Mouse (Mus musculus): ENCODE data around the gene Cmbl.

The Cmbl gene

DNA sequence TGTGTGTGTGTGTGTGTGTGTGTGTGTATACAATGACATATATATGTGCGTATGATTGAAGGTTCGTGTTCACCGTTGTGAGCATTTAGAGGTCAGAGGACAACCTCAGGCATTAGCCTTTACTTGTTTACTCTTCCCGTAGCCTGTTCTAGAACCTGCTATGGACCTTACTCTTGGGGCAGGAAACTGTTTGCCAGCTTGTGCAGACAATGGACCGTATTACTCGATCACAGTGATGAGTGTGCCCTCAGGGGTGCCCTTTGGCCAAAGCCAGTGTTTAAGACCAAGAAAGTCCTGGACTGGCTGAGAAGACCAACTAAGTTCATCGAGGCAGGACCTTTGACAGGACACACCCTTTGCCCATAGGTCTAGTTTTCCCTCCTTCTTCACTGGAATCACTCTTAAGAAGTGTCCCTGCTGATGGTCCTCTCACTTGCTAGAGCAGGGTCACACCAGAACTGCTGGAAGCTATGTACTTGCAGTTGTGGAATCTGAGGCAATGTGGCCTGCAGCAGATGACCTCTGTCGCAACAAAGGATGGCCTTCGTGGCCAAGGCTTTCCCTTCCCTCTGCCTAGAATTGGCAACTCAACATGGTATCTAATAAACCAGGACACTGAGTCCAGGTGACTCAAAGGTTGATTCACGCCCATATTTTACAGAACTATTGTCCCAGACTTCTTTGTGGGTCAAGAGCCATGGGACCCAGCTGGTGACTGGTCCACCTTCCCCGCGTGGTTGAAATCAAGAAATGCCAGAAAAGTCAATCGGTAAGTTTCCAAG is 18.3 kb downstream of the Cmbl start:
- no peak for DNase-seq

DNA sequence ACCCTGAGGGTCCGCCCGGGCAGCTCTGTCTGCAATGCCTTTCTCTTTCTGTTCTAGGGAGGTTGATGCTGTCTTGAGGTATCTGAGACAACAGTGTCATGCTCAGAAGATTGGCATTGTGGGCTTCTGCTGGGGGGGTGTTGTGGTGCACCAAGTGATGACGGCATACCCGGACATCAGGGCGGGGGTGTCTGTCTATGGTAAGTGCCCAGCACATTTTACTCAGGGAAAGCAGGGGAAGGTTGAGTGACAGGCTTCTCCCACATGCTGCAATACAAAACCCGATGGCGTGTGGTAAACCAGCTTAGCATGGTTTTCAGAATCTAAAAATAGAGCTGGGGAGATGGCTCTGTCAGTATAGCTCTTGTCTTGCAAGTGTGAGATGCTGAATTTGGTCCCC is 20.0 kb downstream of the Cmbl start:
- DNase-seq: no peak

DNA sequence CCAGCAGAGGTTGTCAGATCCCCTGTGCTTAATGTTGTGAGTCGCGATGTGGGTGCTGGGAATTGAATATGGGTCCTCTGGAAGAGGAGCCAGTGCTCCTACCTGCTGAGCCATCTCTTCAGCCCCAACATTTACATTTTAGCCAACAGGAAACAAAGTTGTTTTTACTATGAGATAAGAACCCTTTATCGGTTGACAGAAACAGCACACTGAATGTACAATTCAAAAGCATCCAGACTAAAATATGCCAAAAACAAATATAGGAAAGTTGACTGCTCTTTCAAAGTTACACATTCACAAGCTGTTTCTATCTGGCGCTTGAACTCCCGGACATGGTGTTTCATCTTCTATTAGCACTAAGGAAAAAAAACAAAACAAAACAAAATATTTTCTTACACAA is 20.9 kb downstream of the Cmbl start:
- DNase-seq: no peak

DNA sequence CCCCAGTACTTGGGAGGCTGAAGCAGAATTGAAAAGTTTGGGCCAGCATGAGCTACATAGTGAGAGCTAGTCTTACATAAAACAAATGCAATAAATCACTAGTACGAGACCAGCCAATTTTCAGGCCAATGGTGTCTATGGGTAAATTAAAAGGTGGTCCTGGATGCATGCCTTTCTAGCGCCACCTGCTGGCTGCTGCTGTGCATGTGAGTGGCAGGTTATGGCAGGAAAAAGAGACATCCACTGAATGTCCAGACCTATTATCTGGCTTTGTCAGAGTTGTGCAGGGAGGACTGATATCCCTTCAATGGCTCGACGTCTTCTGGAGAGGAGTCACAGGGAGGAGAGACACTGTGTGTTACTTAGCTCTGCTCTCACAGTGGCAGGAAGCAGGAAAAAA is 21.3 kb downstream of the Cmbl start:
- peak; percentile 89 for DNase-seq

DNA sequence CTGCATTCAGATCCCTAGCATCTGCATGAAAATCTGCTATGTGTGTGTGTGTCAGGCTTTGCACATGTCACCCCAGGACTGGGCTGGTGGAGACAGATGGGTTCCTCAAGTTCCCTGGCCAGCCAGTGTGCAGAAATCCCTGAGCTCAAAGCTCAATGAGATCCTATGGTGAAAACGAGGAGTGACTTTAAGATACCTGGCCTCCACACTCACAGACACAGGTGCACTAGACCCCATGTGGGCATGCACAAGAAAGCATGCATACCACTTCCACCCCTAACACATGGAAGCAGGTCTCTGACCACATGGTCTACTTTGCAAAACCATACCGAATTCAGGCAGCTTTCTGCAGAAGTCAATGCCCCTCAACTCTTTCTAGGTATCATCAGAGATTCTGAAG is 22.6 kb downstream of the Cmbl start:
- no peak for DNase-seq

DNA sequence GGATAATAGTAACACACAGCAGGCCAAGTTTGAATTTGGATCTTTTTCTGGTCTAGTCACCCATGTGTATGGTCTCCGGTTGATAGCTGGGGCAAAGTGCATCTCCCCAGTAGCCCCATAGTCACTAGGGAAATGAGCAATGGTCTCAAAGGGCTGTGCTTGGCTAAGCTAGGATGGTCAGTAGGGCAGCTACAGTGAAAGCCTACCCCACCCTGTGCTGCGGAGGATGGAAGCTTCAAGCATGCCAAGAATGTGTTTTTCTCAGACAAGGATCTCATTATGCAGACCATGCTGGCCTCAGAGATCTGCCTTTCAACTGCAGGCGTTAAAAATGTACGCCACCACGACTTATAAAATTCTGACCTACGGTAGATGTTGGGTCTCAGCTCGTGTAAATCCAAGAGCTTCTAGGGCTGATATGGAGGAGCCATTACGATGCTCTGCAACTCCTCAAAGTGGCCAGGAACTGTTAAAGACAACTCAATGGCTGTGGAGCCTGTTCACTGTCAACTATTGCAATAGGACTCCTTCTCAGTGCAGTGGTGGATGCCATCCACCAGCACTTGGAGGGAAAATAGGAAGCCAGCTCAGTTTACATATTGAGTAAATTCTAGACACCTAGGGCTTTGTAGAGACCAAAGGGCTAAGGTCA is 23.9 kb downstream of the Cmbl start:
- DNase-seq: no peak

DNA sequence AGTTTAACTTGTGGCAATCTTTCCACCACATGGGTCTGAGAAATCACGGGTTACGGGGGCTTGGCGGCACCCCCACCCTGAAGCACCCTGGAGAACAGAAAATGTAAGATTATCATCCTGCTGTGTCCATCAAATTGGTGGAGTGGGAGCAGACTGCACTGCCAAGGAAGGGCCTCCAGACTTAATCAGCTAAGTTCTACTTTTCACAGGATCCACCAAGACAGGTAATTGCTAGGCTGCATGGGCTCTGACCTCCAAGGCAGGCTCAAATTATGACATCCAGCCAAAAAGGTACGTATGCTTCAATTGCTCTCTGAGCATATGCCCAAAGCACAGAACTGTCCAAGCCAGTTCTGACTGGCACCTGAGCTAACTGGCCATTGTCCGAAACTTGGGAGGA is 25.0 kb downstream of the Cmbl start:
- DNase-seq: no peak

DNA sequence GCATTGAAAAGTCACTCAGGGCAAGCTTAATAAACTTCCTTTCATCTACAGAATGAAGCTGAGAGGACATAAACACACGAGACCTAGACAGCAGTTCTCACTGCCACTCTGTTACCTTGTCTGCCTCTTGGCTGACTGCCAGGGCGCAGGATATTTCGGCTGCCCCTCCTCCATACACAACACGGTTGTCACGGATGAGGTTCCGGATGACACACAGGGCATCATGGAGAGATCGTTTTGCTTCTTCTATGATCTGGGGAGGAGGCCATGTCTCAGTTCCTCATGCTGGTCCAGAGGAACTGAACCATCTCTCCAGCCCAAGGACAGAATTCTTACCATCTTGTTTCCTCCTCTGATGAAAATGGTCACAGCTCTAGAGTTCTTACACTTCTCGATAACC is 27.3 kb downstream of the Cmbl start:
- DNase-seq: no peak

DNA sequence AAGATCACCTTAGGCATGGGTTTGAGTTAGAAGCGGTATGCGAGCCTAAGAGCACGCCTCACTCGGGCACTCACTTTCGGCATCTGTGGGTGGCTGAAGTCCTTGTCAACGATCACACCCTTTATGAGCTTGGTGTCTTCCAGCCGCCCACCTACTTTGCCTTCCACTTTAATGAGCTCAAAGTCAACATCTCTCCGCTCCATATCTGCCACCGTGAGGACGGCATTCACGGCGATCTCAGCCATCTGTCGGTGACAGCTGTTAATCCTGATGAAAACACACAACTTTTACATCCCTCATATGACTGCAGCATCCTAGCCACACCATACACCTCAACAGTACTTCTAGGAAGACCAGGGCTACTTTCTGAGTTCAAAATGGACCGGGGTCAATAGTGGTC is 29.1 kb downstream of the Cmbl start:
- no peak for DNase-seq

DNA sequence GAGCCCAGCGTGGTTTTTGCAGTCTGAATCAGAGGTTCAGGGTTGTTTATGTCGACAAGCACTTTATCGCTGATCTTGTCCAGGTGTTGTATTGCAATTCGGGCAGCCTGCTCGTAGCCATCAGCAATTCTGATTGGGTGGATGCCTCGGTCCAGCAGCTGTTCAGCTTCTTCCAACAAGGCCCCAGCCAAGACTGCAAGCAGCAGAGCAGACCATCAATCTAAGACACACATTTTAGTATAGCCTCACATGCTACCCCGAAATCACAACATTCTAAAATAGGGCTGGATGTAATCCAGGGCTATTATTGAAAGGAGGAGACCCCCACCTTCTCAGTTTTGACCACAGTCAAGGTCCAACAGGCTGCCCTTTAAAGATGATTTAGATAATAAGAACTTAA is 30.5 kb downstream of the Cmbl start:
- DNase-seq: no peak

DNA sequence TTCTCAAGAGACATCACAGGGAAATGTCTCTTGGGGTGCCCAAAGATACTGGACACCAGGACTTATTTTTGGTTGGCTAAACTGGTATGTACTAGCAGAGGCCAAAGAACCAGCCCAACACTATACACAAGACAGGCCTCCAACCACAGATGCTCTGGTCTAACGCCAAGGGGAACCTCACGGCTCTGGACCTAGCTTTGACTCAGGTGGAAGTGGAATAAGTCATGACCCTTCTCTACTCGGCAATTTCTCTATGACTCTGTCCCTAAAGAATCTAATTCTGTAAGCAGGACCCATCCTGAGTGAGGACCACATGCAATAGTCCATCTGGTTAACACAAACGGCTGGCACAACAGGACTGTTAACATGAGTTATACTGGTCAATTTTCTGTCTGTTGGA is 34.6 kb downstream of the Cmbl start:
- no peak for DNase-seq

DNA sequence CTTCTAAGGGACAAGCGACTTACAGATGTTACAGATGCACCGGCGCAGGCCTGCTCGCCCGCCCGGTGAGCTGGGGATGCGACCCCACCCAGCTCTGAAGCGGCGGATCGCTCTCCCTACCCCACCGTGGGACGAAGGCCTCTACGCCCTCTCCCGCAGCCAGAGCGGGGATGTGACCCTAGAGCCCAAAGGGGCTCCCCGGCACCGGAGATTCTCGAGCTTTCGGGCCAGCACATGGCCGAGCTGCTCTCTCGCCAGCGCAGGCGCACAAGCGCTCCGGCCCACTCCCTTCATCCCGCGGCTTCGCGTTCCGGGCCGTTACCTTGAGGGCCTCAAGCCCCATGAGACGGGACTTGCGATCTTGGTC is 36.1 kb downstream of the Cmbl start:
- DNase-seq: no peak

DNA sequence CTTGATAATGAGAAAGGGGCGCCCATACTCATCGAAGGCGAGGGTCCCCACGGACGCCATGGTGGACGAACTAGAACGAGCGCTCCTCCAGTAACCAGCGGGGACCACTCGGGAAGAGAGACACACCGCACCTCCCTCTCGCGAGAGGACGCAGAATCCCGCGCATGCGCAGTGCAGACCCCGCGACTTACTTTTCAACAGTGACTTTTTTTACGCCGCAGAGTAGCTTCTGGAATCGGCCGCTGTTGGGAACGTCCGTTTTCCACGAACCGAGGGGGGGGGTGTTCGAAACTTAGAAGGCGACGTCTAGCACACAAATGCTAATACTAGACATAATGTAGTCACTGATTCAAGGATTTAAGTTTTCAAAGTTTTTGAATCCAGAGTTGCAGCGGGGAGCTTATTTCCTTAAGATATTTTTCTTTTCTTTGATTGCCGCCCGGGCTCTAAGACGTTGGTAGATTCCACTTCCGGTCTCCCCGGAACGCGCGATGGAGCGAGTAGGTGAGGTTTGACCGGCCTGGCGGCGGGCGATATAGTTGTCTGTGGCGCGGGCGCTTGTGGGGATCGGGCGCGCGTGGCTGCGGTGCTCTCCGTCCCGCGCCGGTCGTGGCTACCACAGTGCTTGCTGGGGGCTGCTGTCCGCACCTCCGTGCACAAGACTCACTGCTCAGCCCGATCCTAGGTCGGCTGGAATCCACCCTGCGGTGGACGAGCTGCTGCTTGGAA is 36.6 kb downstream of the Cmbl start, which contains the start of the genes Cct5 and Fam173b:
Gene Cct5 (minus strand): TSS at position 159 of the 729 bp plus-strand sequence.
Gene Fam173b (plus strand): TSS at position 207 of the 729 bp plus-strand sequence.
- peak; percentile 99 for DNase-seq

DNA sequence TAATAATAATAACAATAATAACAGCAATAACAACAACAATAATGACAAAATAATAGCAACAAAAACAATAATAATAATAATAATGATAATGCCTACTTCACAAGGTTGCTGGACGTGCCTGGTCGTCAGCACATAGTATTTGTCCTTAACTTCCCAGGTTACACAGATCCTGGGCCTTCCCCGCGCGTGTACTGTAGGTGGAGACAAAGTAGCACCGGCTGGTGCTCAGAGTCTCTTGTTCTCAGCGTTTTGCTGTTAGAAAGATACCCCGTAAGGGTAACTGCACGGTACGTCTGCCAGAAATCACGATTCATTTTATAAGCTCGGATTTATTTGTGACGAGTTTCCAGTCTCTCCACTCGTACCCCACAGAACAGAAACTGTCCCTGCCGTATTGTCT is 37.2 kb downstream of the Cmbl start:
- peak; percentile 76 for DNase-seq

DNA sequence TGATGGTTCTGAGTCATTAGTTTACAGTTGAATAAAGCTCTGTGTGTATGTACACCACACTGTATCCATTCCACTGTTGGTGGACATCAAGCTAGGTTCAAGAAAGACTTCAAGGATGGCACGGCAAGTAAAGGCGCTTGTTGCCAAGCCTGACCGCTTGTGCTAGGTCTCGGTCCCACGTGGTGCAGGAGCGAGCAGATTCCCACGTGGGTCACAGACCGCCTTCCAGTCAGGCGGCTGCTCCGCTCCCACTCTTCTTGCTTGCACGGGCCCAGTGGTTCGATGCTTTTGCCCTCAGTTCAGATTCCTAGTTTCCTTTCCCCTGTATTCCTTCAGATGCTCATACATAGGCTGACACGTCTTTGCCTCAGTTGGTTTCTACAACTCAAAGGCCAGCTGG is 37.9 kb downstream of the Cmbl start:
- DNase-seq: no peak

DNA sequence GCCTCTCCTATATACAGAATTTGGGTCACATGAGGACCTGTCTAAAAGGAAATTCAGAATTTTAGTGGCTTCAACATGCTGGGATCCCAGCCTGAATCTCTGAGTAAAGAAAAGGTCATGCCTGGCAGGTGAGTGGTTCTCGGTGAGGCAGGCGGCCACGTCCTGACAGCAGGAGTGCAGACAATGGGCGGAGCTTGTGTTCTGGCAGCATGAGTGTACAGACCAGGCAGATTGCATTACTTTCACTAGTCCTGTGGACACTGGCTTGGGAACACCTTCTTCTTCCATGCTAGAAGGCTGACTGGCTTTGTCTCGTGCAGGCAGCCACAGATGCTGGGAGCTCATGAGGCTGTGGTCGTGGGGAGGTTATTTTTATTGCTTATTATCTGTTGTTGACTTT is 41.6 kb downstream of the Cmbl start:
- DNase-seq: no peak

DNA sequence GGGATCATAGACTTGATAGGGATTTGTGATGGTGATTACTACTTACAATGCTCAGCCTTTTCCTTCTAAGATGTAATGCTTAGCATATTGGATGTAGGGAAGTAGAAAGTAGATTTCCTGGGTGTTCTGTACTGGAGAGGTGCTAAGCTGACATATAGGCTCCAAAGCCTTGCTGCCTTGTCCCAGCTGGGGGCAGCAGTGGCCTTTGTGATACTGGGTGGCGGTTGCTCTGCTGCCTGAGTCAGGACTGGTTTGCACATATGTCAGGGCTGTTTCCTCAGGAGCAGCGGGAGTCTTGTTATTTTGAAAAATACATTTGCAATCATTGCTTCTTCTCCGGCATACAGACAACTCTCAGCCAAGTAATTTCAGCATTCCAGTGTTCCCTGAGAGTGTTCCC is 45.8 kb downstream of the Cmbl start:
- peak; percentile 42 for DNase-seq

DNA sequence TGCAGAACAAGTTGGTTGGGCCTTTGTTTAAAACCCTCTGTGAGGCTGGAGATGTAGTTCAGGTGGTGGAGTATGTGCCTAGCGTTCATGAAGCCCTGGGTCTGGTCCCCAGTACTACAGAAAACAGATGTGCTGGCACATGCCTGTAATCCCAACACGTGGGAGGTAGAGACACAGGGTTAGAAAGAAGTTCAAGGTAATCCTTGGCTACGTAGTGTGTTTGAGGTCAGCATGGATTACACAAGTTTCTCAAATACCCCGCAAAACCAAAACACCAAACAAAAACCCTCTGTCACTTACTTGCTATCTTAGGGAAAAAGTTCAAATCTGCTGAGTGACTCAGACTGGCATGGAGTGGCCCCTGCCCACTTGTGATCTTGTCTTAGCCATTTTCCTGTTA is 46.8 kb downstream of the Cmbl start:
- no peak for DNase-seq

DNA sequence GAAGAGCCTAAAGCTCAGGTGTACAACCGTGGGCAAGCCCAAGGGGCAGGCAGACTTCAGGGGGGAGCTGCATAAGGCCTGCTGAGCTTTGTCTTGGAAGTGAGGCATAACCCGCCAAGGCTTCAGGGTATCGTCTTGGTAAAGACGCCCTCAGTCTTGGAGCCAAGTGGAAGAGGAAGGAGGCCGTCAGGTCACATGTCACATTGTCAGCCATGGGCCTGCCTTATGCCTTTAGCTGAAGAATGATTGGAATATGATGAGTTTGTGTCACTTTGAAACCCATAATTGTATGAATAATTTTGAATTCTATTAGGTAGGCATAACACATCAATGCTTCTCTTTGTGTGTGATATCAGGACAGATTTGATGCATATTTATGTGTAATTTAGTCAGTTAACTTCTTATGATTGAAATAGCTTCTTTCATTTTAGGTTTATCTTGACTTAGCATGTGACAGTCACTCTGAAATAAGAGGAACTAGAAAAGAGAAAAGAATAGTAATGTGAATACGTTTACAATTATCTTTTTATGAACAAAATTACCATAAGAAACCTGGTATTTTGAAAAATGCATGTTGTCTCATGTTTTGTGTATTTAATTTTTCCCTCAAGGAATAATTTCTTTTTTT is 48.8 kb downstream of the Cmbl start:
- no peak for DNase-seq

DNA sequence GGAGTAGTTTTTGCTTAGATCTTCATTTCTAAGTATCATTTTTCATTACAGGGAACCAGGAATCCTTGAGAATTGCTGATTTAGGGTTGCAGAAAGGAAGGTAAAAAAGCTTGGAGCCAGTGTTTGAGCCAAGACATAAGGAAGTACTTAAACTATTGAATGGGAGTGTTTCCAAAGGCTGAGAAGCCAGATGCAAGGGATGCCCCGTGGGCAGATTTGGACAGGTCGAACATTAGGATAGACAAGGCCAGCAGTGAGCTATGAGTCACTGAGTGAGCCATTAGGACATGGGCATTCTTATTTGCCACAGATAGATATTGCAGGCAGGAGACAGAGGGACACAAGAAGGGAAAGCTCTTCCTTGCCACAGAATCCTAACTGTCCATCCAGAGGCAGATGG is 49.5 kb downstream of the Cmbl start:
- DNase-seq: no peak

DNA sequence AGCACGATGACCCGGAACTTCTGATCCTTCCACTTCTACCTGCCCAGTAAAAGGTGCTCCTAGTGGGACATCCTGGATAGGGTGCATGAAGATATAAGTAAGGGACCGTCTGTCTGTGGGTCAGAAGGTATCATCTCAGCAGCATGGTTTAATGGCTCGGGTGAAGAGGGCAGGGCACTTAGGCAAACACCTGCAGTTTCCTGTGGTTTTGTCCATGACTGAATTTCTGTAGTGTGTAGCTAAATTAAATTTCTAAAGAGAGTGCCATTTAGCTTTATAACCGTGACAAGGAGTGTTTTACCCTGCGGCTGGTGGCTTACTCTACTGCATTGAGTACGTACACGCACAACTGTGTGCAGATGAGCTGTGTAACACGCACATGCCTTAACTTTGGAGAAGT is 52.1 kb downstream of the Cmbl start:
- no peak for DNase-seq

DNA sequence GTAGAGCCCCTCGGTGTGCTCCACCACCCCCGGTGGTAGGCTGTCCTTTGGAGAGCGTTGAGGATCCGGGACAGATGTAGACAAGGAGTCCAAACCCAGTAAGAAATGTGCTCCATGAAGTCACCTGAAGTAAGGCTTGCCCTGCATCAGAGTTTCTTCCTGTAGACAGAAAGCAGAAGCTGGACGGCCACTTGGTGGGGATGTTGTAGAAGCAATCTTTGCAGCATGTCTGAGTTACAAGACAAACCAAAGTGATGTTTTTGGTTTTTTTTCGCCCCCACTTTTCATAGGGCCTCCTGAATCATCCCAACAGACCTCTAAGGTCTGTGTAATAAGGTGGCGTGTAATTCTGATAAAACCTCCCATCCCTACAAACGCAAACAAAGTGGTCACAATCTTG is 54.3 kb downstream of the Cmbl start:
- no peak for DNase-seq

DNA sequence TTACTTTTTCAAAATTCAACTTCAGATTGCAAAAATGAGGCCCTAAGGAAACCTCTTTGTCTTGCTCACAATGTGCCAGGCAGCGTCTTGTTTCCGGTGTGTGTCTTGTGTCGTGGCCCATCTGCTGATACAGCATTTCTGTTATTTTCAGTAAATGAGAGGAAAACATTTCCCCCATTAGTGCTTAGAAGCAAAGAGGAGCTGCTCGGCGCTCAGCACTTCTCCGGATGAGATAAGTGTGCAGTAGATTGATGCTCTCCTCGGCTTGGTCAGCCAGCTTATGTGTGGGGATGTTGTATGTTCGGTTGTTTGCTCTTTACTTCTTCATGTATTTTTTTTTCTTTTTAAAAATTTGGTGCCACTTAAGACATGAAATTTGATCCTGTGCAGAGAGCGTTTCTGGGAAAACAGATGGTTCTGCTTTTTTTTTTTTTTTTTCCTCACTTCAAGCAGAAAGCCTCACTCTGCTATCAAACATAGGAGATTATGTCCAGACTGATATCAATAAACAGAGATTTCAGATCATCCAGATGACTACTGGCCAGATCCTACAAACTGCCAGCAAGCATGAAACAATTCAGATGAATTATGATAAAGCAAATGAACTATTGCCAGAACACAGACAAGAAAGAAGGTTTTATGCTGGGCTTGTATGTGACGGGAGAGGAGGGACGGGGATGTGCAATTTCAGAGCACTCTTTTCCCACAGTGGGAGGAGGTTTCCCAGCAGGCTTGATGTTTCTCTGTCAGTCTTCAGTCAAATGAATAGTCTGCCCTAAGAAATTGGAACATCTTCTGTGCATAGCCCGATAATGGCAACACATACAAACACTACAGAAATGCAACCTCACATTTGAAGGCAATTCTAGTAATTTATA is 62.3 kb downstream of the Cmbl start:
- DNase-seq: no peak
